Mouse (Mus musculus) heart, postnatal 4 days (tissue): ENCODE measurements around the gene Ptk7. TPM values are rescaled to one million over a fixed set of nuclear protein-coding genes. Genes with fewer than 3 reads are reported as not detected.

Experiments
- DNase-seq: peaks from one replicate; pipeline ENCODE4 v3.0.0; 2021
- total RNA-seq, 2 experiments: library from RNA; stranded (reverse); gene quantifications; 2 replicates each; pipeline ENCODE4 v1.2.3; 2021

Gene Ptk7
- total RNA-seq, 2 experiments from 2014 or later, result 34.8 to 36.2 TPM

GRCm38 (mm10) chr17:46554977-46555672 lies 74.2 kb downstream of the Ptk7 start:
- peak; percentile 59 for DNase-seq

- peak; percentile 44 for DNase-seq
Observed at GRCm38 (mm10) chr17:46554646-46554976, 74.7 kb downstream of the Ptk7 start.

GRCm38 (mm10) chr17:46553926-46554325 lies 75.4 kb downstream of the Ptk7 start:
- DNase-seq, result no peak

- DNase-seq, result peak; percentile 26
Observed at GRCm38 (mm10) chr17:46553469-46553868, 75.8 kb downstream of the Ptk7 start.

- DNase-seq, result peak; percentile 96
Observed at GRCm38 (mm10) chr17:46552841-46553423, 76.4 kb downstream of the Ptk7 start.

- DNase-seq, result no peak
Observed at GRCm38 (mm10) chr17:46552151-46552550, 77.2 kb downstream of the Ptk7 start.

GRCm38 (mm10) chr17:46551369-46551768 lies 77.9 kb downstream of the Ptk7 start:
- DNase-seq, result peak; percentile 46

- no peak for DNase-seq
Observed at GRCm38 (mm10) chr17:46550904-46551303, 78.4 kb downstream of the Ptk7 start.

GRCm38 (mm10) chr17:46549642-46550041 lies 79.7 kb downstream of the Ptk7 start:
- DNase-seq, result no peak

- DNase-seq, result peak; percentile 69
Observed at GRCm38 (mm10) chr17:46549193-46549592, 80.1 kb downstream of the Ptk7 start.

GRCm38 (mm10) chr17:46548741-46549140 lies 80.6 kb downstream of the Ptk7 start:
- no peak for DNase-seq

GRCm38 (mm10) chr17:46547923-46548322 lies 81.4 kb downstream of the Ptk7 start:
- peak; percentile 34 for DNase-seq

- DNase-seq, result no peak
Observed at GRCm38 (mm10) chr17:46546995-46547394, 82.3 kb downstream of the Ptk7 start.

GRCm38 (mm10) chr17:46546591-46546990 lies 82.7 kb downstream of the Ptk7 start:
- DNase-seq, result no peak

- DNase-seq, result peak; percentile 81
Observed at GRCm38 (mm10) chr17:46545813-46546564, 83.3 kb downstream of the Ptk7 start, which contains the start of gene Cul9. TSS of gene Cul9 (minus strand) at chr17:46546388.

GRCm38 (mm10) chr17:46543661-46544060 lies 85.6 kb downstream of the Ptk7 start:
- no peak for DNase-seq

GRCm38 (mm10) chr17:46525579-46526307 lies 103.6 kb downstream of the Ptk7 start:
- peak; percentile 86 for DNase-seq

- no peak for DNase-seq
Observed at GRCm38 (mm10) chr17:46525065-46525464, 104.2 kb downstream of the Ptk7 start.

GRCm38 (mm10) chr17:46521963-46522668 lies 107.2 kb downstream of the Ptk7 start:
- no peak for DNase-seq

GRCm38 (mm10) chr17:46521174-46521573 lies 108.1 kb downstream of the Ptk7 start:
- no peak for DNase-seq

- DNase-seq, result no peak
Observed at GRCm38 (mm10) chr17:46520385-46520979, 108.8 kb downstream of the Ptk7 start.

- no peak for DNase-seq
Observed at GRCm38 (mm10) chr17:46519971-46520370, 109.3 kb downstream of the Ptk7 start.
